ENCODE assay signal across 7 mouse cellular contexts in genomic region chr16:33123938-33124820, GRCm38 (mm10).
DNase-seq lines count a peak whose midpoint lies in the region; ATAC-seq lines count a peak whose summit lies in the region.

No protein-coding gene starts in this region.

- H3K36me3 ChIP-seq in embryonic facial prominence, embryonic 12.5 days = no peaks in the 10 kb centered on the region
- no peaks in the 10 kb centered on the region for H3K36me3 ChIP-seq in liver, embryonic 16.5 days (ENCODE audit: control insufficient read depth, insufficient read depth)

- 54% methylated on average over 24 of the region's 24 CpGs for WGBS in embryonic facial prominence, embryonic 12.5 days
- 68% methylated on average over 24 of the region's 24 CpGs for WGBS in liver, embryonic 16.5 days (ENCODE audit: insufficient replicate concordance)

- no peak overlapping the region for H3K4me2 ChIP-seq in embryonic facial prominence, embryonic 12.5 days (replicated peaks)
- H3K4me2 ChIP-seq in liver, embryonic 16.5 days (ENCODE audit: low read depth, low read length) = peak overlapping the region; percentile 42

- no peaks in the 10 kb centered on the region for H3K9me3 ChIP-seq in embryonic facial prominence, embryonic 12.5 days
- no peaks in the 10 kb centered on the region for H3K9me3 ChIP-seq in liver, embryonic 16.5 days (replicated peaks; ENCODE audit: control insufficient read depth, low read length)

- 0 out of 2 replicates have a peak, but pooled peaks have one; percentile 30 for ATAC-seq in embryonic facial prominence, embryonic 12.5 days (ENCODE audit: insufficient number of reproducible peaks, insufficient read depth, low FRiP score, low TSS enrichment)
- ATAC-seq in liver, embryonic 16.5 days (ENCODE audit: low read depth) = peak; percentile 80
- ATAC-seq in frontal cortex, adult (ENCODE audit: low TSS enrichment) = no peak

- H3K4me1 ChIP-seq in embryonic facial prominence, embryonic 12.5 days = peaks cover 15% of the 10 kb centered on the region
- peaks cover 2% of the 10 kb centered on the region for H3K4me1 ChIP-seq in liver, embryonic 16.5 days (ENCODE audit: control insufficient read depth, low read depth, low read length)

- intact Hi-C loops in left cerebral cortex, postnatal 4 days (cut with DNase I) = no loop called here
- intact Hi-C loops in left cerebral cortex, postnatal 25 days (cut with DNase I) = no loop called here

- no peak overlapping the region for H3K9ac ChIP-seq in embryonic facial prominence, embryonic 12.5 days
- no peak overlapping the region for H3K9ac ChIP-seq in liver, embryonic 16.5 days (ENCODE audit: low read depth, low read length)

- H3K4me3 ChIP-seq in embryonic facial prominence, embryonic 12.5 days = no peak overlapping the region
- H3K4me3 ChIP-seq in liver, embryonic 16.5 days (ENCODE audit: low read depth, low read length) = peak overlapping the region; percentile 25

- peak; percentile 82 for DNase-seq in left cerebral cortex, postnatal 4 days
- no peak for DNase-seq in left cerebral cortex, postnatal 25 days (ENCODE audit: low spot score in 2 of 2)
- peak; percentile 69 for DNase-seq in adrenal gland, postnatal 10 days
- DNase-seq in left cerebral cortex, adult 9 months (ENCODE audit: low spot score in 2 of 2) = no peak

- H3K27ac ChIP-seq in embryonic facial prominence, embryonic 12.5 days = peak overlapping the region; percentile 23; the same call in 1 of the 2 replicates
- peak overlapping the region; percentile 76 for H3K27ac ChIP-seq in liver, embryonic 16.5 days (ENCODE audit: low read length)

- H3K27me3 ChIP-seq in embryonic facial prominence, embryonic 12.5 days = no peaks in the 10 kb centered on the region
- H3K27me3 ChIP-seq in liver, embryonic 16.5 days (ENCODE audit: control insufficient read depth, insufficient read depth, low read depth, low read length) = no peaks in the 10 kb centered on the region

Comparison
In these comparisons a context has a peak if more than half of its experiments do, and no peak if none do; other contexts are left out.
1. DNase-seq: peak in left cerebral cortex, postnatal 4 days (single experiment) and adrenal gland, postnatal 10 days (single experiment); none in left cerebral cortex, postnatal 25 days (0 of 2) and left cerebral cortex, adult 9 months (0 of 2).